Mouse (Mus musculus) regulatory T cell (primary cell): Measurements from ENCODE around the gene Zdhhc8.

Source experiments
- in situ Hi-C: fragments of 300-600 bp; cut with MboI, MseI; formaldehyde crosslinking; loops from one replicate; pipeline ENCODE4 v1.15.1; 2025; ENCODE audit warnings: high pct_unique_total_duplicates

Zdhhc8 gene

DNA sequence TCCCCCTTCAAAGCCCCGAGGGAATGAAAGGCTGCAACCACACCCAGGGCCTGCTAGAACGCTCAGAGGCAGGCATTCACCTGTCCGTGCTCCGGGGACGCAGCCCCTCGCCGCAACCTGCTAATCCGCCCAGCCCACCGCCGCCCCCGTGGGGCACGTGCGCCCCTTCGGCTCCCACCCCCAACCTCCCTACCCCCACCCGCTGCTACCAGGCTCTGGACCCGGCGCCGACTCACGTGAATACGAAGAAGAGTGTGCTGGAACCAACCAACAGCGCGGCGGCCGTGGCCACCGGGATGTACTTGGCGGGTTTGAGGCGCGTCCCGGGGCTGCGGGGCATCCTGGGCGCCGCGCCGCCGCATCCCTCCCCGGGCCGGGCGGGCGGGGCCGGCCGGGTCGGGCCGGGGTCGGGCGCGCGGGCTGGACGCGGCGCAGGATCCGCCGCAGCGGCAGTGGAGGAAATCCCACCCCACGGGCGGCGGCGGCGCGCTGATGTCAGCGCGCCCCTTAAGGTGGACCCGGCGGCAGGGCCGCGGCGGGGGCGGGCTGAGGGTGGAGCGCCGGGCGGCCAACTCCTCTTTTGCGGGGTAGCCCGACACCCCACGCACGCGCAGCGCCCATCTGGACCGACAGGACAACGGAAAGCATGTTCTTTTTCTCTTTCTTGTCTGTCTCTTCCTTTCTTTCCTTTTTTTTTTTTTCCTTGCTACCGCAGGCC lies at the start of gene Zdhhc8:
TSS of gene Zdhhc8 (minus strand) at position 466 of the 718 bp plus-strand sequence.
- in situ Hi-C loops = no loop called here

DNA sequence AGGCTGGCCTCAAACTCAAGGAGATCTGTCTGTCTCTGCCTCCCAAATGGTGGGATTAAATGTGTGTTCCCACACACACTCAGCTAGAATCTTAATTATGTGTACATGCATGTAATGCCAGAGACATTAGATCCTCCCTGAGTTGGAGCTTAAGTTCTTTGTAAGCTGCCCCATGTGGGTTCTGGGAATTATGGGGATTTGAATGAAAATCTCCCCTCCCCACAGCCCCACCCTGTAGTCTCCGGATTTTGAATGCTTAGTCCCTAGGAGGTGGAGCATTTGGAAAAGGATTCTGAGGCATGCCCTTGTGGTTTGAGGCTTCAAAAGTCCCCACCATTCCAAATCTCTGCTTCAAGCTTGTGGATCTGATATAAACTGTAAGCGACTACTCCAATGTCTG lies 40.2 kb upstream of the Zdhhc8 start:
- in situ Hi-C loops = no loop called here

DNA sequence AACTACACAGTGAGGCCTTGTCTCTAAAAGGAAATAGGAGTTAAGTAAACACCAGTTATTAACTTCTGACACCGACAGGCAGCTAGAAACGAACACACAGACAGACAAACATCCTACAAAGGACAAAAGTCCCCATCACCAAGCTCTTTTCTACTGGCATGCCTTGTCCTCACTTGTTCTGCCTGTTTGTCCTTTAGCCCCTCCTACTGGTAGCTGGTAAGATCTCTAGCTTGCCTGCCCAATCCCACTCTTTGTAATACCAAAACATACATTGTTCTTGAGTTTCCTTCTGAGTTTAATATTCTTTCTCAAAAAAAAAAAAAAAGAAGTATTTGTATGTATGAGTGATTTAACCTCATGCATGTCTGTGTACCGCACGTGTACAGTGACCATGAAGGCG lies 33.2 kb upstream of the Zdhhc8 start:
- in situ Hi-C loops = no loop called here

DNA sequence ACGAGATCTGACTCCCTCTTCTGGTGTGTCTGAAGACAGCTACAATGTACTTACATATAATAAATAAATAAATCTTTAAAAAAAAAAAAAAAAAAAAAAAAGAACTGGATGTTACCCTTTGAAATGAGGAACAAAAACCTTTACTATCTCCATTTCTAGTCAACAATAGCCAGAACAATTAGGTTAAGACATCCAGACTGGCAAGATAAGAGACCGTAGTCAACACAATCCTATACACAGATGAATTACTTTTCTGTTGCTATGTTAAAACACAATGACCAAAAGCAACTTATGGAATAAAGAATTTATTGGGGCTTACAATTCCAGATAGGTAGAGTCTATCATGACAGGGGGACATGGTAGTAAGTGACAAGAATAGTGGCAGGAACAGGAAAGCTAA lies 30.1 kb upstream of the Zdhhc8 start:
- in situ Hi-C loops = no loop called here

DNA sequence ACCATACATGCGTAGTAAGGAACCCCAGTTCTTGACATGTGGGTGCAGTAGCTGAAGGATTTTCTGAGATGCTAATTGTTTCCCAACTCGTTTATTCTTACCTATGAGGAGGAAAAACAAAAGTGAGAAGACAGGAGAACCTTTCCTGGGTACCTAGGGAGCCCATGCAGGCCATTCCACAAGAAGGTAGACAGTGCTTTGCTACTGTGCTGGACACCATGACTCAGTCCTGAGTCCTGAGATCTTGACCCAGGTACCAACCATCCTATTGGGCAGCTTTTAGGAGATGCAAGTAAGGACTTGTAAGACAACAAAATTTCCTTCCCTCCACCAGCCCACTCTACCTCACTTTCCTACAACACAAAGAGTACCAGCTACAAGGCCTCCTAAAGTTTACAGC lies 23.3 kb upstream of the Zdhhc8 start, which contains the start of gene Gm49776:
TSS of gene Gm49776 (minus strand) at position 101 of the 400 bp plus-strand sequence.
- in situ Hi-C loops = no loop called here

DNA sequence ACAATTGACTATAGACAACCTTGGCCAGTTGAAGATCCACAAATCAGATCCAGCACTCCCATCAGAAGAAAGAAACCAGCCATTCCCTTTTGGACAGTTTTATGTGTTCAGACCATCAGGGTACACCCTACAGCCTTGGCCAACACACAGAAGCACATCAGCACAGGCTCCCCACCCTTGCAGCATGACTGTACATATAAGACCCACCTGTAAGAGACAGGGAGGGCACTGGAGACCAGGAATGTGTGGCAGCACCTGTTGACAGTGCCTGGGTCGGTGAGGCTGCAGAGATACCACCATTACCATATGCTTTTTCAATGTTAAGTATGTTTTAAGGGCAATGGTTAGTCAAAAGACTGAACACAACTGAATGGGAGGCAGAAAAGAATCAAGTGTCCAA lies 18.9 kb upstream of the Zdhhc8 start:
- in situ Hi-C loops = no loop called here

DNA sequence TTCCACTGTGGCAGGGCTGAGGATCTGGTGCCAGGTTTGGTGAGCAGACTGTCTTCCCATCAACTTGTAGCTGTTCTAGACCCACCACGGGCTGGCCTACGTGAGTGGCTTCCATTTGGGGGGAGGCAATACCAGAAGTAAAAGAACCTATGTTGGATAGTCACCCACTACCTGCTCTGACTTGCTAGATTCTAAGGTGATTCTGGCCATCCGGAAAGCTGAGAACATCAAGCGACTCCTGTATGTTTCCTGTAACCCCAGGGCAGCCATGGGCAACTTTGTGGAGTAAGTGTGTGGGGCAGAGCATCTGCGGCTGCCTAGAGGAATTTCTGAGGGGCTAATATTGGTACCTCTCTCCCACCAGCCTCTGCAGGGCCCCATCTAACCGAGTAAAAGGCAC lies 17.8 kb upstream of the Zdhhc8 start:
- in situ Hi-C loops = no loop called here

DNA sequence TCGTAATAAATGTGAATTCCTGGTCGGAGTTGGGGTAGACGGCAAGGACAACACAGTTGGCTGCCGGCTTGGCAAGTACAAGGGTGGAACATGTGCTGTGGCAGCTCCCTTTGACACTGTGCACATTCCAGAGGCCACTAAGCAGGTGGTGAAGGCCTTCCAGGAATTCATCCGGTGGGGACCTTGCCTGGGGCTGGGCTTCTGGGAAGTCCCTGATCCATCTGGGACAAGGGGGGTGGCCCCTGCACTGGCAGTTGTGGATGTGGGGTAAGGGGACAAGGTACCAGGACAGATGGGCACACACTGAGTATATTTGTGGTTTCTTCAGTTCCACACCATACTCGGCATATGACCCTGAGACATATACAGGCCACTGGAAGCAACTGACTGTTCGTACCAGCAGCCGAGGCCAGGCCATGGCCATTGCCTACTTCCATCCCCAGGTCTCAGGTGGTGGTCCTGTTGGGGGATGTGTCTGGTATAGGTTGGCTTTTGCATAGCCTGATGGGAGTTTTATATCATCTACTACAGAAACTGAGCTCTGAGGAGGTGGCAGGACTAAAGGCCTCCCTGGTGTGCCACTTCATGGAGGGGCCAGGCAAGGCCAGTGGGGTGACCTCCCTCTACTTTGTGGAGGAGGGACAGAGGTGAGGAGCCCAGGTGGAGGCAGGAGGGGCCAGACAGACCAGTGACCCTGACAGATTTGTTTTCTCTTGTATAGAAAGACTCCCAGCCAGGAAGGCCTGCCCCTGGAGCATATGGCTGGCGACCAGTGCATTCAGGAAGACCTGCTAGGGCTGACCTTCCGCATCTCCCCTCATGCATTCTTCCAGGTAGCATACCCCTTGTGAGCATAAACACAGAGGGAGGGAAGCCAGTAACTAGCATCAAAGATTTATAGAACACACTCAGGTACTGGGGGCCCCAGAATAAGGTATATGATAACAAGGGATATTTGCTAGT lies 16.2 kb upstream of the Zdhhc8 start:
- in situ Hi-C loops = no loop called here

DNA sequence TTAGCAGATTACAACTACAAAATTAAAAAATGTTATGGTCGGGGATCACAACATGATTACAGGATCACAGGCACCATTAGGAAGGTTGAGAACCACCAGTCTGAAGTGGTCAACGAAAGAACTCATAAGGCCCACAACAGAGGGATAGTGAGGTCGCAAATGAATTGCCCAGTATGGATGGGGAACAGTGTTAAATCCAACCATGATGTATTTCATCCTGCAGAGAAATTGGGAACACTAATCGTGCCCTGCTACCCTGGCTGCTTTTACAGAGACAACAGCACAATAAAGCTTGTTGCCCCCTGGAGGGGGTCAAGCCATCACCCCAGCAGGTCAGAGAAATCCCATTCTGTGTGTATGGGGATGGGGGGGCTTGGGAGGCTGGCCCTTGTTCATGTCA lies 15.3 kb upstream of the Zdhhc8 start:
- in situ Hi-C loops = no loop called here

DNA sequence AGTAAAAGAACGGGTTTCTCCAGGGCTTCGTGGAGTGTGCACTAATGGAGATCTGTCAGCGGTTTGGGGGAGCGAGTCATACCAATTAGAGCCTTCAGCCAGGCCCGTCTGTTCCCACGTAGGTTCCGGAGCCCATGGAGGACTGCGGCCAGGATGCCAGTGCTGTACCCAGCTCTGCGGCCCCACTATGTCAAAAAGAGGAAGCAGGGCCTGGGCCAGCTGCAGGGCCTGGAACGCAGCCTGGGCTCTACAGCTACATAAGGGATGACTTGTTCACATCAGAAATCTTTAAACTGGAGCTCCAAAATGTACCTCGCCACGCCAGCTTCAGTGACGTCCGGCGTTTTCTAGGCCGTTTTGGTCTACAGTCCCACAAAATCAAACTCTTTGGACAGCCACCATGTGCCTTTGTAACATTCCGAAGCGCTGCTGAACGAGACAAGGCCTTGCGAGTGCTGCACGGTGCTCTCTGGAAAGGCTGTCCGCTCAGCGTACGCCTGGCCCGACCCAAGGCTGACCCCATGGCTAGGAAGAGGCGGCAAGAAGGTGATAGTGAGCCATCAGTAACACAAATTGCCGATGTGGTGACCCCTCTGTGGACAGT lies 14.5 kb upstream of the Zdhhc8 start:
- in situ Hi-C loops = loop anchor here (10.0 kb wide), 1 partner anchor 845 kb away; the partner anchor contains the start of genes Pi4ka and Snap29

DNA sequence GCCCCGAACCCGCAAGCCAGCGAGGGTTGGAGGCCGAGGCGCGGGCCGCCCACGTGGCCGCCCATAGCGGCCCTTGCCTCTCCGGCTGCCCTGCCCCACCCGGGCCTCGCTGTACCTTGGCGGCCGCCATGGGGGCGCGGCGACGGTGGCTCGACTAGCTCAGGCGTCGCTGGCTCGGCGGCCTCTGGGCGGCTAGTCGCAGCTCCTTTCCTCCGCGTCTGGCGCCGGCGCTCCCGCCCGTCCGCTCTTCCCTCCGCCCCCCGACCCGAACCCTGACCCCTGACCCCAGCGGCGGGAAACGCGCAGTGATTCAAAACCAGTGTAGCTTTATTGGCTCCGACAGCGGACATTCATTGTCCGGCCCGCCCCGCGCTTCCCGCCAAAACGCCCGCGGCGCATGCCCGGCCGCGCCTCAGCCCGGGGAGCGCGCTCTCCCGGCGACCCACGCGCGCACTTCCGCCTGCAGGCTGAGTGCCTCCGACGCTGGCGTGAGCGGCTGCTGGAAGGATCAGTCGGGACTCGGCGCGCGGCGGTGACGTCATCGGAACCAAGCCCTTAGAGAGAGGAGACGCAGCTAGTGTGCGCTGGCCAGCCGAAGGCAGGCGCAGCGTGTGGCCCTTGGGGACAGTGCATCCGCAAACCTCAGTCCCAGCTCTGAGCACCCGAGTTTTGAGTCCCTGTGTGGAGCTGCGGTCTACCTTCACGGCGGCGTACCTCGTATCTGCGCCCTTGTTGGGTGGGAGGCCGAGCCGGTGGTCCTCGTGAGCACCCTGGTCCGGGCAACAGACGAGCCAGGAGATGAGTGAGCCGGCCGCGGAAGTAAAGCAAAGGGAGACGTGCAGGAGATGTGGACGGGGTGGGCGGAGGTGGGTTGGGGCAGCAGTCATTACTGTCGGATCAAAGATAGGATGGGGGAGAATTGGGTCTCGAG lies 13.8 kb upstream of the Zdhhc8 start, which contains the start of the genes Trmt2a and Ranbp1:
TSS of gene Trmt2a (plus strand) at position 247 of the 931 bp plus-strand sequence.
TSS of gene Ranbp1 (minus strand) at position 300 of the 931 bp plus-strand sequence.
- in situ Hi-C loops = loop anchor here (10.0 kb wide), 1 partner anchor 844 kb away; the partner anchor contains the start of genes Pi4ka and Snap29

DNA sequence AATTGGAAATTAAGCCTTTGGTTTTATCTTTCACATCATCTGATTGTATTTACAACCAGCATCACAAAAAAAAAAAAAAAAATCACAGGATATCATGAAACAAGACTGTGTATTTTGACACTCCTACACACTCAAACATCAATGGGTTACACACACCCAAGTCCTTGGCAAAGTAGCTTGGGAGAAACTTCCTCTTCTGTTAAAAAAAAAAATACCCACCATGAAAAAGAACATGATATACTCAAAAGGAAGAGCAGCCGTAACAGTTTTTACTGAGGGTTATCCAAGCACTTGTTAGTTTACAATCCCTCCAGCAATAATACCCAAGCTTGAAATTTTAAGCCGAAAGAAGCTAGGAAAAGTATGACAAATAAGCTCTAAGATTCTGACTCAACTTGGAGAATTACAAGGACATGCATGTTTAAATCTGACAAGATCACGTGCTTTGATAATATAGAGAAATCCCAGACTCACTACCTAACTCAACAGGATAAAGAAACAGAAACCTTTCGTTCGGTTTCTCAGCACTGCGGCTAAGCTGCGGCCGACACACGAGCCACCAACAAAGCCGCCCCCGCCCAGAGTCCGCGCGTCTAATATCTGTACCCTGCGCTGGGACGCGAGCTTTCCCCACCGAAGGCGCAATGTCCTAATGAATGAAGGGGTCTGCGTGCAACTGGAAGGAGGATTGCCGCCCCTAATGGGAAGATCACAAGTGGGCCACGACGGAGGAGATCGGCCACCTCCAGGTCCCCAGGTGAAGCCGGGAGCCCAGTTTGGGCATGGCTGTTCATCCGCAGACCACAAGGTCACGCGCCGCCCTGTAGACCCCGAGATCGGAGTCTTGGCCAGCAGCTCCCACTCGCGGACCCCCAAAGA lies 12.8 kb upstream of the Zdhhc8 start:
- in situ Hi-C loops = loop anchor here (10.0 kb wide), 1 partner anchor 843 kb away; the partner anchor contains the start of genes Pi4ka and Snap29

DNA sequence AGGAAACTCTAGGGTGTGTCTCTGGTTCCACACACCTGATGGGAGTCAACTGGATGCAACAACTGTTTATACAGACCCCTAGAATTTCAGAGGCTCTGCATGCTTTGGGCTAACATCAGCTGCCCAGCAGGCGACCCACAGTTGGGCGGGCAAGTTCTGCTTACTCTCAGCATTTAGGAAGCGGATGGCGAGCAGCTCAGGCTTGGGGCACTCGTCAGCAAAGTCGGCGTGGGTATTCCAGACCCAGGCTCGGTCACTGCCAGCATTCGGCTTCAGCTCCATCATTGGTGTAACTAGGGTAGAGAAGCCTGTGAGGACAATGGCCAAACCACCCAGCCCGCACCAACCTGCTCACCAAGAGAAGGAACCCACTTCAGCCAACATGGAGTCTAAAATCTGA lies 6.6 kb upstream of the Zdhhc8 start:
- in situ Hi-C loops = loop anchor here (5.0 to 10.0 kb wide), 3 partner anchors 41 to 1099 kb away; partner anchors contain the start of genes Pi4ka, Snap29 and Ydjc

DNA sequence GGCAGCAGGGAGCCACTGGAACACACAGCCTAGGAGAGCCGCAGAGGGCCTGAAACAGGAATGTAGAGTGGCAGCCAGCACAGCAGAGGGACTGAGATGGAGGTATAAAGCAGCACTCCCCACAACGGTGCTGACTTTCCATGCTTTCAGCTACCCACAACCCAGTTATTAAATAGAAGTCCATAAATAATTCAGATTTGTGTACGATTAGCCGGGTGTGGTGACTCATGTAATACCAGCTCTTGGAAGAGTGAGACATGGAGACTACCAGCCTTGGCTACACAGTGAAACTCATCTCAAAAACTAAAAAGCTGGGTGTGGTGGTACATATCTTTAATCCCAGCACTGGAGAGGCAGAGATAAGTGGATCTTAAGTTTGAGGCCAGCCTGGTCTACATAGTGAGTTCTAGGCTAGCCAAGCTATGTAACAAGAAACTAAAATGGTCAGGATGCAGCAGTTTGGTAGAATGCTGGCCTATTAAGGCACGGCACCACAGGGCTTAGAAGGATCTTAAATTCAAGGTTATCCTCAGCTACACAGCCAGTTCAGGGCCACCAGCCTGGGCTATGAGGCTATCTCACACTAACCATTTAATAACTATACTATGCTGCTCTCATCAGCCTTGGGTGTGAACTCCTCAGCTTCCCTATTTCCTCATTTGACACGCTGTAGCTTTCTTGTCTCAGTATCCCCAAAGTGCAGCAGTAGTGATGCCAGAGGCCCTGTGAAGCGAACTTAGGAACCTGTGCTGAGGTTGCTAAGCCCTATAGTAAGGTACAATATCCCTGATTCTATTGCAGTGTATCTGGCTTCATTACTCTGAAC lies 2.0 kb upstream of the Zdhhc8 start:
- in situ Hi-C loops = no loop called here

DNA sequence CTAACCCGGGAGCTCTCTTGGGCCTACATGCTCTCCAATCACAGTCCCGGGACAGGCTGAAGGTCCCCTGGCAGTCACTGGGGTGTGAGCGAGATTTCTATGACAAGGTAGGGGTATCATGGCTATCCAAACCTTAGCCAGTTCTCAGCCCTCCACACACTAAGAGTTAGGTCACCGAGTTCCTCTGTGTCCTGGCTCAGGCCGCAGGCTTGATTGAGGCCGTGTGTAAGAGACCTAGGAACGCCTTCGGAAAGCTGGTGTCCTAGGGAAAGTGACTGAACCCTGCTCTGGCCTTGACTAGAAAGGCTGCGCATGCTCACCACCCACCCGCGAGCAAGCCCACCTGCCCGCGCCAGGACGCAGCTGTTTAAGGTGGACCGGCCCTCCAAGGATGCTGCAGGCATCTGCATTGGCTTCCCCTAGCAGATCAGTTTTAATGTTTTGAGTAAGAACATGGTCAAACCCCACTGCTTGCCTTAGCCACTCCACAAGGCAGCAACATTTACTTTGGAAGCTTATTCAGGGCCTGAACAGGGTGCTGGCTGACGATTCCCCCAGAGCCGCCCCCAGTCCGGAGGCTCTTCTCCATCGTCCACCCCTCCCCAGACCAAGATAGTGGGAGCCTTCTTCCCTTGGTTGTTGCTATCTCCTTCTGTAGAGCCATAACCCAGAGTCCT lies 591 bp upstream of the Zdhhc8 start:
- in situ Hi-C loops = no loop called here

DNA sequence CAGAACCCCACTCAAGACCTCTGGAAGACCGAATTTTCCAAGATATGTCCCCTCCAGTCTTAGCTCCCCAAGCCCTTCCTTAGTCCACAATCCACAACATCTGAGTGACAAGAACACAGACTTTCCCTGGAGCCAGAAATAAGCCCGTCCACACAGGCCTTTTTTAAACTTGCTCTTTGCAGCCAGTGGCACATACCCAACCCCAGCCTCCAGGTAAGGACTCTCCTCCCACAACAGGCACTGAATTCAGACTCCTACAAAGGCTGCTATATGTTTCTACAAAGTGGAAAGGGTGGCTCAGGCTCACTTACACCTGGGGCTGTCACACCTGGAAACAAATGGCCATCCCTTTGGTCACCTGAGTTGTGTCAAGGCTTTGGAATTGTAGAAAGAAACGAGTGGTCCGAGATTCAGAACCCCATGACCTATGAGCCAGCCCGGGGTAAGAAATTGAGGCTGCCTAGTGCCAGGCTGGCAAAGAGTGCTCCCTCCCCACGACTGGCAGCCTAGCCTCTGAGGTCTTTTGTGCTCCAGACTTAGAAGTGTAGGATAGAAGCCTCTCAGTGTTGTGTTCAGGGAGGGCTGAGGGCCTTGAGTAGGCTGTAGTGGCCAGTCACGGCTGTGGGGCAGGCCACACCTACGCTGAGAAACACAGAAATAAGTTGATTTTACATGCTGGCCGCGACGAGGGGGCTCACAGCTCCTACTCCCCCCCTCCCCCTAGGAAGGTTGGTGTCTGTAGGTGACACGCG lies 841 bp downstream of the Zdhhc8 start:
- in situ Hi-C loops = no loop called here

DNA sequence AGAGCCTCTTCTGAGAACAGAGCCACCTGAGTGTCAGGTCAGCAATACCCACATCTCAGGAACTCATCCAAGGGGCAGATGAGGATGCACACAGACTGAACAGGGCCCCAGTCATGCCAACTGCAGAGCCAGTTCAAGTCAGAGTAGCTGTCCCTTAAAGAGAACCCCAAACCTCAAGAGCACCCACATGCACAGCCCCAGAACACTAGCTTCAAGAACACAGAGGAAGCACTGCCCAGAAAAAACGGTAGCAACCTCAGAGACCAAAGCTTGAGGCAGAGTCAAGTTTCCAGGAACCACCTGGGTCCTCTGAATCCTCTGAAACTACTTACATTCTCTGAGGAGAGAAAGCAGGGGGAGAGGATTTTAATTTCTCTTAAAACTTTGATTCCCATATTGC lies 1.5 kb downstream of the Zdhhc8 start:
- in situ Hi-C loops = no loop called here
